Mouse (Mus musculus) liver, adult 2 months (tissue): Measurements from ENCODE around the gene Mavs.

ENCODE experiments used
- CTCF ChIP-seq: fragments of 200-500 bp; IDR thresholded peaks from 2 replicates; pipeline ENCODE4 v1.5.1; 2011; ENCODE audit warnings: low read depth, low read length, control low read depth
- POLR2A ChIP-seq: fragments of 200-500 bp; IDR thresholded peaks from 2 replicates; pipeline ENCODE4 v1.6.1; 2011; ENCODE audit warnings: low read length, control low read depth; ENCODE audit not compliant: insufficient read depth; ENCODE audit errors: extremely low read depth

- no peak for TF ChIP-seq CTCF
- TF ChIP-seq POLR2A = no peak
Observed at GRCm38 (mm10) chr2:131220030-131220429, 13.8 kb upstream of the Mavs start.
